Mouse (Mus musculus): ENCODE measurements around the gene Hoxa6.

Hoxa6 gene

DNA sequence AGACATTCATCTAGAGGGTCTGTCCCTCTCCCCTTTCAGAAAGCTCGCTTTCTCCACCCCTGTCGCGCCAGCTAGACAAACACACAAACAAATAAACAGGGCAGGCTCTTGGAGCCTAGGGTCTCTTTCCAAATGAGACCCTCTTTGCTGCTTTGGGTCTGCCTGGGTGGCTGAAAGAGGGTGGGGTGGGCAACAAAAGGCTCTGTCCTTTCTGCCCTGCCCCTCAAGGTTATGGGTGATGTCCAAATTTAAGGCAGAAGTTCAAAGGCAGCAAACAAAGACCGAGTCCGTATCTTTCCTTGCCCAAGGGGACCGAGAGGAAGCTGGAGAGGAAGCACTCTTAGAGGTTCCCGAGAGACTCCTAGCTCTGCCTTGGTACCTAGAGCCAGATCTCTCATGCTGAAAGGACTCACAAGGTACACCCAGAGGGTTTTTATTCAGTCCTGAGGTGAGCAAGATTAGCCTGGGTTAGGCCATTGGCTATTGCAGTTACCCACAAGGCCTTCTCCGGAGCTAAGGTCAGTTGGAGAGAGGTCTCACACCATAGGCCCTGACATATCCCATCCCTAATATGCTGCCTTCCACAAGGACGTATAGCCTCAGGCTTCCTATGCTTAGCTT lies 32.6 kb upstream of the Hoxa6 start:
- intact Hi-C loops (cut with DNase I): no loop called here

DNA sequence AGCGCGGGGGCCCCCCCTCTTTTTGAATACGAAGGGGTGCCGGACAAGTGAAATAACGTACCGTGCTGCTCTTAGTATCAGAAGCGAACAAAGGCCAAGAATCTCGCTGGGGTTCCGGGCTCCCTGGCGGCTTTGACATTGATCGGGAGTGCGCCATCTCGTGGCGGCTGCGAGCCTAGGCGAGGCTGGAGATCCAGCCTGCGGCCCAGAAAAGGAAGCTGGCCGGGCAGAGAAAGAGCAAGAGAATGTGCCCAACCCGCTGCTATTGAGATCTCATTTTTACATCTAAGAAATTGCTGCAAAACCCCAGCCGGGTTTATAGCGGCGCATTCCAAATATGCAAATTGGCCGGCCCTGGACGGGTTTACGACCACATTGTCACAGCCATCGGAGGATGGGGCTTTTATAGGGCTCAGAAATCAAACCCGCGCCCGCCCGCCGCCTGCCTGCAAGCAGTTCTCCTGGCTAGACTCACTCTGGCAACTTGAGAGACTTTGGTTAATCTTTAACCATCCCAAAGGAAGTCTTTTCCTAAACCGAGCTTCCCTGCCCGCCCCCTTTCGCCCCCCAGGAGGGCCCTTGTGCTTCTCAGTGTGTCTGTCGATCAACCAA lies 32.0 kb upstream of the Hoxa6 start, which contains the start of gene Hoxa10:
Gene Hoxa10 (minus strand): TSS at position 466 of the 612 bp plus-strand sequence.
- intact Hi-C loops (cut with DNase I): no loop called here

DNA sequence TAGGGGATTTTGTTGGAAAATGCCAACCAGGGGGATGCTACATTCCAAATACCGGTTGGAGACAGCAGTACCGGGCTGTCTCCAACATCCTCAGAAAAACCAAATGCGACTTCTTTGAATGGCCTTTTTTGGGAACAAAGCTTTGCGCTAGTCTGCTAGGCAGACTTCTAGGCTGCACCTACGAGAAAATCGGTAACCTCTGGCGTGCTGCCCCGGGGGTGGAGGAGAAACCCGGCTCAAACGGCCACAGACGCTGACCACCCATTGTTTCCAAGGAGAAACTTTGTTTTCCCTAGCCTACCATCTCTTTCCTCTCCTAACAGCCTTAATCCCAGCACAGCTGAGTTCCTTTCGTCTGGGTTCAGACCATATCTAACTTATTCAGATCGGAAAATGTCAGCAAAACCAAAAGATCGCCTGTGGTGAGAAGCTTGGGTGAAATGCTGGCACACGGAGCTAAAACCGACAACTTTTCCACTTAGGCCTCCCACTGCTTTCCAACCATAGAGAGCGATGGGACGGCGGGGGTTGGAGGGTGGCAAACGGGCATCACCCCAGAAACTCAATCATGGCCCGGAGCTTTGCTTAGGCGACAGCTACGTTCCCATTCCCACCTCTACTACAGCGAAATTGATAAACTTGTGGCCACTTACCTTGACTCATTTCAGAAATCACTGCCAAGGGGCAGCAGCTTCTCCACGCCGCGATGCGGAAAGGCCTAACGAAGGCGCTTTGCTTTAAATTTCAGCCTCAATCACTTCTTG lies 31.3 kb upstream of the Hoxa6 start:
- intact Hi-C loops (cut with DNase I): no loop called here

DNA sequence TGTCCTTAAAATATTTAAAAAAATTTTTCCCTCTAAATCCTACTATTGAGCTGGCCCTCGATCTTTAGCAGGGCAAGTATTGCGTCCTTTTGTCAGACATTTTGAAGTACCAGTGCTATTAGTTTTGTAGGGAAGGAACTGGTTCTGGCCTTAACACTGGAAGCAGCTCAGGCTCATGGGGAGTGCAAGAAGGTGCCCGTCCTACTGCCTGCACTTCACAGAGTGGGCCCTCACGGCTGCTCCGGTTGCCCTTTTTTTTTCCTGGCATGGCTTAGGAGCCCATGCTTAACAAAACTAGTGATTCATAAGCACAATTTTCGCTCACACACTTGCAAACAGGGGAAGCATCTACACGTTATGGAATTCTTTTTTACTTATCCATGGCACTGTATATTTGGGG lies 30.5 kb upstream of the Hoxa6 start:
- intact Hi-C loops (cut with DNase I): no loop called here

DNA sequence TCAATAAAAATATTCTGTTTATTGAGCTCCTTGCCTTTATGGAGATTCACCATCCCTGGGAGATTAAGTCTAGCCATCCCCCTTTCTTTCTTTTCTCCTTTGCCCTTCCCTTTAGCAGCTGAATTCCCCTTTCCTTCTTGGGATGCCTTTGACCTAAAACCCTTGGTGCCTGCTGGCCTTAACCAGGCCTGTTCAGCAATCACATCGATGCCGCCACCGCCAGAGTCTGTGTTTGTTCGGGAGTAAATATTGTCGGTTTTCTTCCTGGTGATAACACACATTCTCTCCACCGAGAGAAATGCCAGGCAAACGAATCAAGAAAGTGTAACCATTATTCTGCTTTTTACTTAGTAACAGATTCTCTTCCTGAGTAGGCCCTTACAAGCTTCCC lies 29.6 kb upstream of the Hoxa6 start:
- intact Hi-C loops (cut with DNase I): no loop called here

DNA sequence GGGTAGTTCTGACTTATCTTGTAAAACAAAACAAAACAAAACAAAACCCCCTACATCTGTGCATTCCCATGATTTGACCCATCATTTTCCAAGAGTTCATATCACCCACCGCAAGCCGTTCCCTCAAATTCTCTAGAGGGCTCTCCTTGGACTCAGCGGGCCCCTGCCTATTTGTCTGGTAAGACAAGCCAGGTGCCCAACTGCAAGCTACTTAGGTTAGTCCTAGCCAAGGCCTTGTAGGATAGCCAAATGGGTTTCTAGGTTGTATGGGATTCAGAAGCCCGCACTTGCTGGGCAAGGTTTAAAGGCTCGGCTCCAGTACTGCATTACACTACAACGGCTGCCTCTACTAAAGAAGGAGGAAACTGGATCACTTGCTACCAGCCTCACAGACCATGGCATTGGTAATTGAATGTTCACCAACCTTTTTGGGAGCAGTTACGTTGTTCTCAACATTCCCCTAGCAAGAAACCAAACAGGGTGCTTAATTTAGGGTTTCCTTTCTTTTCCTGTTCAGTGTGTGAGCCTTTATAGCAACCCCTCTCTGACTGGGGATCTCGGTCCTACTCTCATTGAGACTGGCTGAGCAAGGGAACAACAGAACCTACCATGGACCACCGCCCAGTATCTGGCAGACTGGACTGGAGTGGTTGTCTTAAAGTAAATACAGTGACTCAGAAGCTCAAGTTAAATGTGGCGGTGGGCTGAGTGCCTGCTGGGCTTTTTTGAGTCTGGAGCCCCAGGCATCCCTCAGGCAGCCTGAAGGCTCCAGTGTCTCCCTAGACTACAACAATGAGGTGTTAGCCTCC lies 29.0 kb upstream of the Hoxa6 start:
- intact Hi-C loops (cut with DNase I): no loop called here

DNA sequence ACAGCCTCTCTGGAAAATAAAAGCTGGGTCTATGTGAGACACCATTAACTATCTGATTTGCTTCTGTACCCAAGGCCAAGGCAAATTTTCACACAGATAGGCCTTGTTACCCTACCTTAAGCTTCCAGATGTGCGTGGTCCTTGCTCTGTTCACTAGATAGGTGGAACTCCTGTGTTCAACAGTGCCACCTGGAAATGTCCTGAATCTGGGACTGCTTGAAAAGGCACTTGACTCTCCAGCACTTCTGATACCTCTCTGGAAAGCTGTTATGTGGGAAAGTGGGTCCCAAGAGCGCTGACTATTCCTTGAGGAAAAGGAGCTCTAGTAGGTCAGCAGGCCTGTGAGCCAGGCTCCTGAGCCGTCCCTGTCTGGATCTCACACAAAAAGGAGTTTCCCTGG lies 28.3 kb upstream of the Hoxa6 start:
- intact Hi-C loops (cut with DNase I): no loop called here

DNA sequence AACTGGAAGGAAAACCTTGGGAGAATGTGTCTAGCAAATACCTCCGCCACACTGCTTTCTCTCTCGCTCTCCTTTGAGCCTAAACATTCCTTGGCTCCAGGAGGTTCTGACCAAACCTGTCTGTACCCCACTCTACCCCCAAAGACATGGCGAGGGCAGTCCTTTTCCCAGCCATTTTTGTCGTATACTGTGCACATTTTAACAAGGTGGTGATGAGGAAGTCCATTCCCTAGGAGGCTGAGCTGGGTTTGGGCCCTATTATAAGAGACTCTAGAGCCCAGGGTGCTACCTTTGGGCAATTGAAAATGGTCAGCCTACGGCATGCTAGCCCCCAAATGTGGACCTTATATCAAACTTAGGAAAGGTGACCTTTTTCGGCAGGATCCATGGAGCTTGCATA lies 27.3 kb upstream of the Hoxa6 start:
- intact Hi-C loops (cut with DNase I): no loop called here

DNA sequence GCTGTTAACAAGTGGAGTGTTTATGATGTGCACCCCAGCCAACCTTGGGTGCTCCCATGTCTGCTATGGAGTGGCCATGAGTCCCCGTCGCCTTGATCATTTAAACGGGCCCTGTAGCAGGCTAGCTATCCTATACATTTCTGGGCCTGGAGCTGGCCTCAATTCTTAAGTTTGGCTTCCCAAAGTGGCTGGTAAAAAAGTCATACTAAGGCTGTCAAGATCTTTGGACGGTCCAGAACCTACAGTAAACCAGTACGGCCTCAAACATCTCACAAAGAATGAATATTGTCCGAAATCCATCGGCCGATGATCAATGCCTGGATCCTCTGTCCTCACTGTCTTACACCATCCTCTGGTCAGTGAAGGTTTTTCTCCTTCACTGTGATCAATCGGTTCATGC lies 26.7 kb upstream of the Hoxa6 start:
- intact Hi-C loops (cut with DNase I): no loop called here

DNA sequence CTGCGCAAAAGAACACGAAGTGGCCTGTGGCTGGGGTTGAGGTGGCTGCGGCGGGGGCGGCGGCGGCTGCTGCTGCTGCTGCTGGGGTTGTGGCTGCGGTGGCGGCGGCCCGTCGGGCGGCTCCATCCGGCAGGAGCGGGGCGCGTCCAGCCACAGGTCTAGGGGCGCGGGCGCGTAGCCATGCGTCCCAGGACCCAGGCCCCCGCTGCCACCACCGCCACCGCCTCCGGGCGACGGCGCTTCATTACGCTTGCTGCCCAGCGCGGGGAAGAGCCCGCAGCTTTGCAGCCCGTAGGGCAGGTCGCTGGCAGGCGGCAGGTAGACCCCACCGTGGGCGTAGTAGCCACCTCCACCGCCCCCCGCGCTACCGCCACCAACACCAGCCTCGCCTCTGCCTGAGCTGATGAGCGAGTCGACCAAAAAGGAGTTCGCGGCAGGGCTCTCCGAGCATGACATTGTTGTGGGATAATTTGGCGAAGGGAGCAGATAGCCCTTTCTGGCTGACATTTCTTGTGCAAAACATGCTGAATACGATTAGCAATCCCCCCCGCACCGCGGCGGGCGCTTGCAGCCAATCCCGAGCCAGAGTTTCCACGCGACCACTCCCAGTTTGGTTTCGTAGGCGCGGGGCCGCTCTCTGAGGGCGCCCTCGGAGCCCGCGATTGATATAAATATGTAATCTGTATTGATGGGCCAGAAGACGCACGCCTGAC lies 26.1 kb upstream of the Hoxa6 start:
- intact Hi-C loops (cut with DNase I): no loop called here

DNA sequence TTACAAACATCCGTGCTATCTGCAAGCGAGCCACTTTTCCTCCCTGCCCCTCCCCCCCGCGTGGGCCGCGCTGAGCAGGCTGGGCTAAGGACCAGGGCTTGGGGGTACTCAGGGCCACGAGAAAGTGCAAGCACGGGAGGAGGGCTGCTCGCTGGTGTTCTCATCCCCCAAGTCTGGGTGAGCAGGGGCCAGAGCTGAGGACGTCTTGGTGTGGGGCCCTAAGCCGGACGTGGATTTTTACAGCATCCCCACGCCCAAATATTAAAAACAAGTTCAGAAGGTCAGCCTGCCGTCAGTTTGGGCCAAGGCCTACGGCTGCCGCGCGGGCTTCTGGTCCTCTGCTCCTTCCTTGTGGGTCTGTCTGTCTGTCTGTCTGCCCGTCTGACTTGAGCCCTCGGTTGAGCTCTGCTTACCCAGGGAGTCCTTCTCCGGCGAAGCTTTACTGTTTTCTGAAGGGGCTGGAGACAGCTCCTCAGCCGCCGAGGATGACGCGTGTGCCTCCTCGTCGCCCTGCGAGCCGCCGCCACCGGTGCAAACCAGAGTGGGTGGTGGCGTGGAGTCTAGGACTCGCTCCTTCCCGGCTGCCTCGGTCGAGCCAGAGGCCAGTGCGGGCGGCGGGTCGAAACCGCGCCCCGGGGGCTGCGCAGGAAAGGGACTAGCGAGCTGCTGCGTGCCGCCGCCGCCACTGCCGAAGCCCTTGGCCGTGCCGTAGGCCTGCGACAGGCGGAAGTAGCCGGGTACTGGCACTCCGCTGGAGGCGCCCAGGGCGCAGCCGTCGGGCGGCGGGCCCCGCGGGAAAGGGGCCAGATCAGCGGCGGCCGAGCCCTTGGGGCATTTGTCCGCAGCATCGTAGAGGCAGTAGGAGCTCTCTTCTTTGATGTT lies 25.3 kb upstream of the Hoxa6 start:
- intact Hi-C loops (cut with DNase I): no loop called here

DNA sequence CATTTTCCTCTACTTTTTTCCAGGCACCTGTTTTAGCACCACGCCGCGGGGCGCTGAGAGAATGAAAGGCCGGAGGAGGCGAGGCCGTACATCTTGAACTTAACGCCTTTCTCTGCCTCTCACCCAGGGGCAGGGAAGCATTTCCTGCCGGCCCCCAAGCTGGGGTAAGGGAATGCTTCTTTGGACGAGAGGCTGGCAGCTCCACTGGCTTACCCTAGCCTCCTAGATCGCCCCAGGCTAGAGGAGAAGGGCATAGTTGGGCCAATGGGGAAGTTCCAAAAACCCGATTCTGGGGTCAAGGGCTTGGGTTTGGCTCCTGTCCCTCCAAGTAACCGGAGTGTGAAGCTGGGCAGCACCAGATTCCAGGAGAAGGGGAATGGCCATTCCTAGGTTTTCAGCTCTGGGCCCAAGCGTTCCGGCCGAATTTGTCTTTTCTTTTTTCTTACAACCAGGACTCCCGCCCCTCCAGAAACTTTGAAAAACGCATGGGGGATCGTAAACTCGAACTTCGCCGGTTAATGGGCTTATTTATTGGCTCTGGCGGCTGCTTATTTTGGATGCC lies 24.5 kb upstream of the Hoxa6 start:
- intact Hi-C loops (cut with DNase I): no loop called here

DNA sequence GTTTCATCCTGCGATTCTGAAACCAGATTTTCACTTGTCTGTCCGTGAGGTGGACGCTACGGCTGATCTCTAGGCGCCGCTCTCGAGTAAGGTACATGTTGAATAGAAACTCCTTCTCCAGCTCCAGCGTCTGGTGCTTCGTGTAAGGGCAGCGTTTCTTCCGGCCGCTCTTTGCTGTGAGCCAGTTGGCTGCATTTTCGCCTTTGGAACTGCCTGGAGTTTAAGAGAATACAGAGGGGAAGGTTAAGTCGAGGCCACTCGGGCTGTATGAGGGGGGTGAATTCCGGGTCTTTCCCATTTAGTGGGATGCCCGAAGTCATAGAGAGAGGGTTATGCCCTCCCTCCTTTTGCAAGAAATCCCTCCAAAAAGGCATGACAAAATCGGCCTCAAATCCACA lies 24.0 kb upstream of the Hoxa6 start:
- intact Hi-C loops (cut with DNase I): no loop called here

DNA sequence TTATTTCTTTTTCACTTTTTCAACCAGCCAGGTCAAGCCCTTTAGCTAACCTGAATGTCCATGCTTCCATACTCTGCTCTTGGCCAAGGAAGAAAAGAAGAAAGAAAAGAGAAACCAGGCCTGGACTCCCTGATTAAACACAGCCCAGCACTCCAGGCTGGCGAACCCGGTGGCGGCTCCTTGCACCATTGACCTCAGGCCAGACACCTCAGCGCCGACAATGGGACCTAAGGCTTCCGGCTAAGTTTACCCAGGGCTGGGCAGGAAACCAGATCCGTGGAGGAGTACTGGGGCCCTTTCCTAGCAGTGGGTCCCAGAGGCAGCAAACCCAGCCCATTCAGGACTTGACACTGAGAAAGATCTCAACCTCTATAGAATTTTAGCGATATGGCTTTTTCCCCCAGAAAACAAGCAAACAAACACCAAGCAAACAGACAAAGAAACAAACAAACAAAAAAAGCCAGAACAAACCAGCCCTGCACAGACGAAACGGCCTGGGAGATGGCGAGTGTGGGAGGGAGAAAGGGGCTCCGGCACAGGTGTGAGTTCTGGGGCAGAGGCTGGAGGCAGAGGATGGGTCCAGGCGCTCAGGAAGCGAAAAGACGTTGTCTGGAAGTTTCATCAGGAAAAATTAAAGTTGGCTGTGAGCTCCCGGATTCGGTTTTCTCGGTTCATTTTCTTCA lies 23.5 kb upstream of the Hoxa6 start:
- intact Hi-C loops (cut with DNase I): no loop called here

DNA sequence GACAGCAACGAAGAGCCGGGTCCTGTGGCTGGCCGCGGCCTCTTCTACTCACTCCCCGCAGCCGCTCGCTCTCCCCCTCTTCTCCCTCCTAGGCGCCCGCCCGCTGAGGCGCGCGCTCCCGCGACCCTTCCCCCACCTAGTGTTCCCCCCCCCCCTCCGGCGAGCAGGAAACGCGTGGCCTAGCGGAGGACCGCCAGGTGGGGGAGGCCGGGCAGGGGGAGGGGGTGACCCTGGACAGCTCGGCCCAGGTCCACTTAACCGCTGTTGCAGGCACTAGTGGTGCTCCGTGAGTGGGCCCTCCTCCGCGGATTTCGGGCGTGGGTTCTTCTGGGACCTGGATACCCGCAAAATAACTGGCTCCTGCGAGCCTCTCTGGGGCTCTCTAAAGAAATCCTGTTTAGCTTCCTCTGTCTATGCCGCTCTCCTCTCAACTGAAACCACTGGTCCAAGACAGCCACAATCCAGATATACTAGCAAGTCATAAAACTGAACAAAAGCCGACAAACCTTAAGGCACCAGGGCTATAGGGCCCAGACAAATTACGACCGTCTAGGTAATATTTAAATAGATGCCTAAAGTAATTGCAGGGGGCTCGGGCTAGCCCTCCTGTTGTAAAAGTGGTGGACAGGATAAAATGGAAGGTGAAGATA lies 22.1 kb upstream of the Hoxa6 start, which contains the start of gene Hoxa9:
Gene Hoxa9 (minus strand): TSS at position 574 of the 650 bp plus-strand sequence.
- intact Hi-C loops (cut with DNase I): no loop called here

DNA sequence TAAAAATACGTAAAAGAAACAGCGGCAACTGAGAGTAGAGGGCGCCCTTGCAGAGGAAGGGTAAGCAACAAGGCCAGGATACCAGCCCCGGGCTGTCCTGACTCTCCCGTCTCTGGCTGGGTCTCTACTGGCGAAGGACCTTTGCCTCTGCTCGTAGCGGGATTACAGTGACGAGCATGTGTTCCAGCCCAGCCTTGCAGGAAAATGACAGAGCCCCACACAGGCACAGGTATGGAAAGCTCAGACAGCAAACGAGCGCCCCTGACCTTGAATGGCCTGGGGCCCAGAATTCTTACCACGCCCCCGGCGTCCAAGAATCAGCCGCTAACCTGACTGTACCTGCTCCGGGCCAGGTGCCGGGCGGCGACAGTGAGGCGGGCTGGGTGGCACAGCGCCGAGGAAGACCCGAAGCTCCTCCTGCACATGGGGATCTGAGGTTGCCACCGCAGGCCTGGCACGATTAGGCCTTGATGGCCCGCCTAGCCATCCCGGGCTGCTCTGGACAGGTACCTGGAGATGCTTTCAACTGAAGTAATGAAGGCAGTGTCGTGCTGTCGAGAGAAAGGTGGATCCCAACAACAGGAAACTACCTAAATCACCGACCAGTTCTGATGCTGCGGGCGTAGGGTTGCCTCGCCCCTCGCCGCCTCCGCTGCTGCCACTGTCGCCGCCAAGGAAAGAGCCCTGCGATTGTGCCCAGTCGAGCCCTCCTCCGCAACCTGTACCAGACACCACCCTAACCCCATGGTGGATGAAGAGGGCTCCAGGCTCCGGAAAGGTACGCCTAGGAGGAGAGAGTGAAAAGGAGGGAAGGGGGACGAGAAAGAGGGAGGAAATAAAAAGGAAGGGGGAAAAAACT lies 21.3 kb upstream of the Hoxa6 start:
- intact Hi-C loops (cut with DNase I): loop anchor here (5.0 to 10.0 kb wide), 2 partner anchors 845 to 1042 kb away; no protein-coding TSS in a partner anchor
